Mouse (Mus musculus): ENCODE measurements around the gene Dtwd1. TPM values are rescaled to one million over a fixed set of nuclear protein-coding genes. Genes with fewer than 3 reads are reported as not detected.
"Not testable (repeated sequence)": the region's sequence is repeated elsewhere in the genome, so short reads cannot be mapped to it uniquely, and the experiment has no call there.

Gene Dtwd1
- polyA plus RNA-seq, 1 experiment = 1.5 TPM

GRCm38 (mm10) chr2:126191306-126191705, 39.4 kb downstream of the Dtwd1 start:
- Histone ChIP-seq H3K4me3 (ENCODE audit: extremely low read depth, insufficient read depth, insufficient read length) (no peak overlapping the region; the same call in 1 of the 2 replicates), H3K27ac (ENCODE audit: insufficient read depth, low read length) (no peak overlapping the region), H3K36me3 (ENCODE audit: control insufficient read depth, insufficient read depth, low read length) (no peaks in the 10 kb centered on the region), H3K27me3 (ENCODE audit: control insufficient read depth, insufficient read depth, low read length) (no peaks in the 10 kb centered on the region), H3K4me1 (ENCODE audit: control insufficient read depth, insufficient read depth, insufficient read length) (no peaks in the 10 kb centered on the region)
- DNase-seq (ENCODE audit: low read depth in 1 of 2, low spot score in 2 of 2) = no peak
- TF ChIP-seq POLR2A (IDR thresholded peaks at IDR 0.05; ENCODE audit: low read depth, low read length) (no peak), CTCF (IDR thresholded peaks at IDR 0.05; ENCODE audit: extremely low read depth, insufficient read depth, insufficient read length, insufficient replicate concordance) (no peak)
- 82% methylated on average over 4 of the region's 4 CpGs for WGBS

GRCm38 (mm10) chr2:126192129-126192528, 40.2 kb downstream of the Dtwd1 start:
- H3K27ac ChIP-seq (ENCODE audit: insufficient read depth, low read length) = no peak overlapping the region
- TF ChIP-seq POLR2A (IDR thresholded peaks at IDR 0.05; ENCODE audit: low read depth, low read length) (no peak), CTCF (IDR thresholded peaks at IDR 0.05; ENCODE audit: extremely low read depth, insufficient read depth, insufficient read length, insufficient replicate concordance) (no peak)
- no peaks in the 10 kb centered on the region for H3K36me3 ChIP-seq (ENCODE audit: control insufficient read depth, insufficient read depth, low read length)
- 90% methylated on average over 2 of the region's 2 CpGs for WGBS
- H3K27me3 ChIP-seq (ENCODE audit: control insufficient read depth, insufficient read depth, low read length) = no peaks in the 10 kb centered on the region
- no peaks in the 10 kb centered on the region for H3K4me1 ChIP-seq (ENCODE audit: control insufficient read depth, insufficient read depth, insufficient read length)
- H3K4me3 ChIP-seq (ENCODE audit: extremely low read depth, insufficient read depth, insufficient read length) = no peak overlapping the region
- DNase-seq (ENCODE audit: low read depth in 1 of 2, low spot score in 2 of 2) = no peak

GRCm38 (mm10) chr2:126195631-126196356, 43.9 kb downstream of the Dtwd1 start:
- WGBS = 87% methylated on average over 12 of the region's 12 CpGs
- H3K4me3 ChIP-seq (ENCODE audit: extremely low read depth, insufficient read depth, insufficient read length) = no peak overlapping the region
- H3K27me3 ChIP-seq (ENCODE audit: control insufficient read depth, insufficient read depth, low read length) = no peaks in the 10 kb centered on the region
- no peak for DNase-seq (ENCODE audit: low read depth in 1 of 2, low spot score in 2 of 2)
- no peak for TF ChIP-seq POLR2A (IDR thresholded peaks at IDR 0.05; ENCODE audit: low read depth, low read length)
- no peak for TF ChIP-seq CTCF (IDR thresholded peaks at IDR 0.05; ENCODE audit: extremely low read depth, insufficient read depth, insufficient read length, insufficient replicate concordance)
- no peaks in the 10 kb centered on the region for H3K4me1 ChIP-seq (ENCODE audit: control insufficient read depth, insufficient read depth, insufficient read length)
- no peak overlapping the region for H3K27ac ChIP-seq (ENCODE audit: insufficient read depth, low read length)
- no peaks in the 10 kb centered on the region for H3K36me3 ChIP-seq (ENCODE audit: control insufficient read depth, insufficient read depth, low read length)

GRCm38 (mm10) chr2:126198971-126199370, 47.0 kb downstream of the Dtwd1 start:
- TF ChIP-seq CTCF (IDR thresholded peaks at IDR 0.05; ENCODE audit: extremely low read depth, insufficient read depth, insufficient read length, insufficient replicate concordance) (no peak), POLR2A (IDR thresholded peaks at IDR 0.05; ENCODE audit: low read depth, low read length) (no peak)
- no peak for DNase-seq (ENCODE audit: low read depth in 1 of 2, low spot score in 2 of 2)
- no peaks in the 10 kb centered on the region for H3K27me3 ChIP-seq (ENCODE audit: control insufficient read depth, insufficient read depth, low read length)
- H3K4me3 ChIP-seq (ENCODE audit: extremely low read depth, insufficient read depth, insufficient read length) = no peak overlapping the region
- H3K27ac ChIP-seq (ENCODE audit: insufficient read depth, low read length) = no peak overlapping the region
- 88% methylated on average over 3 of the region's 3 CpGs for WGBS
- no peaks in the 10 kb centered on the region for H3K36me3 ChIP-seq (ENCODE audit: control insufficient read depth, insufficient read depth, low read length)
- no peaks in the 10 kb centered on the region for H3K4me1 ChIP-seq (ENCODE audit: control insufficient read depth, insufficient read depth, insufficient read length)

- 87% methylated on average over 6 of the region's 6 CpGs for WGBS
- H3K4me3 ChIP-seq (ENCODE audit: extremely low read depth, insufficient read depth, insufficient read length) = no peak overlapping the region
- no peaks in the 10 kb centered on the region for H3K36me3 ChIP-seq (ENCODE audit: control insufficient read depth, insufficient read depth, low read length)
- DNase-seq (ENCODE audit: low read depth in 1 of 2, low spot score in 2 of 2) = no peak
- no peak for TF ChIP-seq POLR2A (IDR thresholded peaks at IDR 0.05; ENCODE audit: low read depth, low read length)
- TF ChIP-seq CTCF (IDR thresholded peaks at IDR 0.05; ENCODE audit: extremely low read depth, insufficient read depth, insufficient read length, insufficient replicate concordance) = no peak
- no peak overlapping the region for H3K27ac ChIP-seq (ENCODE audit: insufficient read depth, low read length)
- no peaks in the 10 kb centered on the region for H3K4me1 ChIP-seq (ENCODE audit: control insufficient read depth, insufficient read depth, insufficient read length)
- no peaks in the 10 kb centered on the region for H3K27me3 ChIP-seq (ENCODE audit: control insufficient read depth, insufficient read depth, low read length)
Observed at GRCm38 (mm10) chr2:126211011-126211680, 59.2 kb downstream of the Dtwd1 start.

GRCm38 (mm10) chr2:126214800-126215199, 62.9 kb downstream of the Dtwd1 start, which contains the start of gene Gm17555:
Gene Gm17555, plus strand, starts transcription at chr2:126215100.
- H3K27me3 ChIP-seq (ENCODE audit: control insufficient read depth, insufficient read depth, low read length); H3K4me3 ChIP-seq (ENCODE audit: extremely low read depth, insufficient read depth, insufficient read length); H3K36me3 ChIP-seq (ENCODE audit: control insufficient read depth, insufficient read depth, low read length); DNase-seq (ENCODE audit: low read depth in 1 of 2, low spot score in 2 of 2); H3K27ac ChIP-seq (ENCODE audit: insufficient read depth, low read length); H3K4me1 ChIP-seq (ENCODE audit: control insufficient read depth, insufficient read depth, insufficient read length): not testable (repeated sequence)
- 86% methylated on average over 3 of the region's 3 CpGs for WGBS

Other genes with a start within 250 kb of the Dtwd1 start
- gene Fgf7, start 117.5 kb upstream of the Dtwd1 start, polyA plus RNA-seq (2012; rRNA removed) = 0.47 and 0.55 TPM in 2 replicates
- not detected in 2 replicates for gene Fam227b, start 137 bp upstream of the Dtwd1 start, polyA plus RNA-seq (2012; rRNA removed)
- not detected in 2 replicates for gene Gm17555, start 63.0 kb downstream of the Dtwd1 start, polyA plus RNA-seq (2012; rRNA removed)